Mouse (Mus musculus): ENCODE data around the gene Mterf1b.
"Not testable (repeated sequence)": the region's sequence is repeated elsewhere in the genome, so short reads cannot be mapped to it uniquely, and the experiment has no call there.

Mterf1b gene

GRCm38 (mm10) chr5:4191671-4192480 lies at the start of gene Mterf1b:
TSS of gene Mterf1b (plus strand) at chr5:4192367.
- not testable (repeated sequence) for DNase-seq (ENCODE audit: low spot score)

- not testable (repeated sequence) for DNase-seq (ENCODE audit: low spot score)
These were observed 32.6 kb upstream of the Mterf1b start for GRCm38 (mm10) chr5:4159418-4160071.

- no peak for DNase-seq (ENCODE audit: low spot score)
These were observed 30.6 kb upstream of the Mterf1b start for GRCm38 (mm10) chr5:4161554-4161953.

GRCm38 (mm10) chr5:4162461-4162860 lies 29.7 kb upstream of the Mterf1b start:
- no peak for DNase-seq (ENCODE audit: low spot score)

- DNase-seq (ENCODE audit: low spot score) = not testable (repeated sequence)
These were observed 24.2 kb upstream of the Mterf1b start for GRCm38 (mm10) chr5:4167813-4168529.

GRCm38 (mm10) chr5:4168530-4168926 lies 23.6 kb upstream of the Mterf1b start:
- DNase-seq (ENCODE audit: low spot score) = not testable (repeated sequence)

GRCm38 (mm10) chr5:4176421-4176820 lies 15.7 kb upstream of the Mterf1b start:
- DNase-seq (ENCODE audit: low spot score) = not testable (repeated sequence)

- DNase-seq (ENCODE audit: low spot score) = no peak
These were observed 12.8 kb upstream of the Mterf1b start for GRCm38 (mm10) chr5:4179364-4179763.

- no peak for DNase-seq (ENCODE audit: low spot score)
These were observed 5.4 kb upstream of the Mterf1b start for GRCm38 (mm10) chr5:4186815-4187214.

GRCm38 (mm10) chr5:4192481-4193246 lies 497 bp downstream of the Mterf1b start:
- not testable (repeated sequence) for DNase-seq (ENCODE audit: low spot score)

GRCm38 (mm10) chr5:4193247-4193628 lies 1.1 kb downstream of the Mterf1b start:
- no peak for DNase-seq (ENCODE audit: low spot score)

- DNase-seq (ENCODE audit: low spot score) = no peak
These were observed 2.0 kb downstream of the Mterf1b start for GRCm38 (mm10) chr5:4194166-4194565.

- DNase-seq (ENCODE audit: low spot score) = no peak
These were observed 2.9 kb downstream of the Mterf1b start for GRCm38 (mm10) chr5:4195086-4195485.

GRCm38 (mm10) chr5:4201368-4201767 lies 9.2 kb downstream of the Mterf1b start:
- no peak for DNase-seq (ENCODE audit: low spot score)

- DNase-seq (ENCODE audit: low spot score) = not testable (repeated sequence)
These were observed 10.2 kb downstream of the Mterf1b start for GRCm38 (mm10) chr5:4202276-4202810.

GRCm38 (mm10) chr5:4210082-4210481 lies 17.9 kb downstream of the Mterf1b start:
- not testable (repeated sequence) for DNase-seq (ENCODE audit: low spot score)

GRCm38 (mm10) chr5:4221309-4221708 lies 29.1 kb downstream of the Mterf1b start:
- no peak for DNase-seq (ENCODE audit: low spot score)

GRCm38 (mm10) chr5:4221981-4222623 lies 29.9 kb downstream of the Mterf1b start:
- no peak for DNase-seq (ENCODE audit: low spot score)

- no peak for DNase-seq (ENCODE audit: low spot score)
These were observed 40.0 kb downstream of the Mterf1b start for GRCm38 (mm10) chr5:4232163-4232562.

- DNase-seq (ENCODE audit: low spot score) = no peak
These were observed 42.3 kb downstream of the Mterf1b start for GRCm38 (mm10) chr5:4234505-4234904.

- DNase-seq (ENCODE audit: low spot score) = no peak
These were observed 48.0 kb downstream of the Mterf1b start for GRCm38 (mm10) chr5:4240120-4240519.
